Mouse (Mus musculus) frontal cortex, postnatal 25 days (tissue): ENCODE measurements around the gene Ctbp1.

Source experiments
- DNase-seq, 2 experiments: peaks; one replicate each; pipeline ENCODE4 v3.0.0; 2022; ENCODE audit warnings: low spot score in 2 of 2

Ctbp1 gene

DNA sequence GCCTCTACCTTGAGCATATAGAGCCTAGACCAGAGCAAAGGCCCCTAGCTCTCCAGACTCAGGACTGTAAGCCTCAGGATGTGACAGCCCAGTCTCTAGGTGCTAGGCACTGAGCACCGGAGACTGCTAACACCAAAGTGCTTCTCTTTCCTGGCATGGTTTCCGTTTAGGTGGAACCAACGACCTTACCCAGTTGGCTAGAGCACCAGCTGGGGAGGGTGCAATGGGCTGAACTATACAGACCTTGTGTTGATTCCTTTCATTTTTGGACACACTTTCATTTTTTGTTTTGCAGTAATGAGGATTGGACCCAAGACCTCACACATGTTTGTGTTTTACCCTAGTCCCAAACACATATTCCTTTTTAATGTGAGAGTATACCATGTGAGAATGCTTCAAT lies 64.3 kb downstream of the Ctbp1 start:
- no peak for DNase-seq

DNA sequence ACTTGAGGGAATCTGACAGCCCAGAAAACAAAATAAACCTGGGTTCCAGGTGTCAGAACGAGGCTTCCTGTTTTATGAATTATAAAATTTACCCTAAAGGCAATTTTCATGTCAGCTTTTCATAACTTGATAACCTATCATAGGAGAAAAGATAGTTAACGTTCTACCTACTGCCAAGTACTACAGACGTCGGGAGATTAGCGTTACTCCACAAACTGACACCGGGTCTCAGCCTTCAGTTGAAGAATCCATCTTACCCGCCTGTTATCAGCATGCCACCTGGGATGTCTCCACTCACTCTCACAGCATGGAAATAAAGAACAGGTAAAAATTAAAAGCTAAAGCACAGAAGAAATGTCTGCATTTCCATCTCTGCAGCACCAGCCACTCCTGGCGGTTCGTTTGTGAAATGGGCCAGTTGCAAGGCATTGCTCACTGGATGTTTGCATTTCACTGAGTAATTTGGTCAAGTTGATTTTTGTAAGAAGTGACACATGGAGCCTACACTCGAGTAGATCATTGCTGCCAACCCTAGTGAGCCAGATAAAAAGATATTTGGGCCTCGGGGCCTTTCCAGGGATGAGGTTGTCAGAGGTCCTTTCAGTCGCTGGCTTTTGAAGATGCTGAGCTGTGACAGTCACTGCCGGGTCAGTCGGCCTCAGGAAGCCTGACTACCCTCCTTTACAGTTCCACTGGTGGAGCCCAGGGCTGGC lies 66.1 kb downstream of the Ctbp1 start:
- no peak for DNase-seq

DNA sequence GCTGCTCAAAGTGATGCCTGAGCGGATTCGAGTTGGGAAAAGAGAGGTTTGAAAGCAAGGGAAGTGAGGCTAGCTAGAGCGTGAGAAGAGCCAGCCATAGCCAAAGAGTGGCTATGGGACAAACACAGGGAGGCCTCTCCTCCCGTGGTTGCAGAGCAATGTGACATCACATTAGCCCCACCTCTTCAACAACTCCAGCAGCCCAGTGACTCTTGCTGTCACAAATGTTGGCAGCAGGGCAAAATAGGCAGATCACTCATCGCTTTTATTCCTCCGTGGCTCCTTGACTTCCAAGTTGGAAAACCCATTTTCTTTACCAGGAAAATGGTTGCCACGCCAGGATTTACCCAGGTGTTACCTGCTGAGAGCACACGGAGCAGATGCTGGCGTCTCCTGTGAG lies 67.7 kb downstream of the Ctbp1 start:
- no peak for DNase-seq

DNA sequence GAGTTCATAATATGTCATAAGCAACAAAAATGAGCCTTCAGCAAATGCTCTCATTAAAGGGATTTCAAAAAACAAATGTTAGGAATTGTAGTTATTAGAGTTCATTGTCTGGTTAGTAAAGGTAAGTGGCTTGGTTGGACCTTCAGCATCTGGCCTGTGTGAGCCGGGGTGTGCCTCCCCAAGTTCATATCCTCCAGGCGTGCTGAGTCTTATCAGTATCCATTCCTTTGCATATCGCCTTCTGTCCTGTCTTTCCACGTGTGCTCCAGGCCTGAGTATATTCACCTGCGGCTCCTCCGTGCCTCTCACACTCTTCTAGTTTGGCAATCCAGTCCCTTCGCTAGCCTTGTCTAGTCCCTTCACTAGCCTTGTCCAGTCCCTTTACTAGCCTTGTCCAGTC lies 68.5 kb downstream of the Ctbp1 start:
- no peak for DNase-seq

DNA sequence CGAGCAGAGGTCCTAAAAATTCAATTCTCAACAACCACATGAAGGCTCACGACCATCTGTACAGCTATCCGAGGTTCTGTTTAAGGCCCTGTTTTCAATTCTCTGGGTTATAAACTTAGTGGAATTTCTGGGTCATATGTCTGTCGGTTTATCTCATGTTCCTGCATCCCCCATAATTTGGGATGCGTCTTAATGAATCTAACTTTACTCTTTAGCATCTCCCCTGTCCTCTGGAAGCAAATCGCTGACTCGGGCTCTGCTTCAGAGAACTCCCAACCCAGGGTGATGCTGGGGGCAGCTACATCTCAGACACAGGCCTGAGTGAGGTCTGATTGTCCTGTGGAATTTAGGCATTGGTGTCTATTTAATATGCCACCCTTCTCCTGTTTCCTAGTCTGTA lies 70.5 kb downstream of the Ctbp1 start:
- no peak for DNase-seq

DNA sequence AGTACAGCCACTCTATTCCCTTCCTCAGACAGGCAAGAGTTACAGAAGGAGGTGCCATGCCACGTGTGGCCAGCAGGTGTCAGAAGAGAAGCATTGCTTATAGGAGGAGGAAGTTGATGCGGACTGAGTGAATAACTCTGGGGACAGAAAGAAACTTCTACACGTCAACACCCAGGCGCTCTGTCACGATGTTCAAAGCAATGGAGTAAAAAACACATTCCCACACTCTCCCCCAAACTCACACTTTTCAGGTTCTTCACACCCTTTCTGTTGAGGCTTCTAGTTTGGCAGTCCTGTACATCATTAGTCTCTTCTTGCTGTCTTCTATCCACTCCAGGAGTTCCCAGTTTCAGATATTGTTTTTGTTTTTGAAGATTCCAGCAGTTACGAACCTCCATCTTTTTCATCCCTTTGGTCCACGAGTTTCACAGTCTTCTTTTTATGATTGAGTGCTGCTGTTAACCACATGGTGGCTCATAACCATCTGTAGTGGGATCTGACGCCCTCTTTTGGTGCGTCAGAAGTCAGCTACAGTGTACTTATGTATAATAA lies 71.0 kb downstream of the Ctbp1 start:
- DNase-seq: peak; percentile 62 to 77

DNA sequence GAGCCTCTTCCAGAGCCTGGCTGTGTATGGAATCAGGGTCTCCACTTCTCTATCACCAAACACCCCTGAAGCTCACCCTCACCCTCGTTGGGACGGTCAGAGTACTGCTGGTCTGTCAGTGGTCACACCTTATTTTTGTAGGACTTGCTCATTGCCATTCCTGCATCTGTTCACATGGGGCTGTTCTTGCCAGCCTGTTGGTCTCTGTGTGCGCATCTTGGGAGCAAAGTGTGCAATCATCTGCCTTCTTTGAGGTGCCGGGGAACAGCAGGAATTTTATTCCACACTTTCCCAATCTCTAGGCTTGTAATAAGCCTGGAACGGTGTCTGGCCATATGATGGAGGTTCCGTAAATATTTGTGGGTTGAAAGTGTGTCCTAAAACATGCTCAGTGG lies 71.6 kb downstream of the Ctbp1 start:
- no peak for DNase-seq

DNA sequence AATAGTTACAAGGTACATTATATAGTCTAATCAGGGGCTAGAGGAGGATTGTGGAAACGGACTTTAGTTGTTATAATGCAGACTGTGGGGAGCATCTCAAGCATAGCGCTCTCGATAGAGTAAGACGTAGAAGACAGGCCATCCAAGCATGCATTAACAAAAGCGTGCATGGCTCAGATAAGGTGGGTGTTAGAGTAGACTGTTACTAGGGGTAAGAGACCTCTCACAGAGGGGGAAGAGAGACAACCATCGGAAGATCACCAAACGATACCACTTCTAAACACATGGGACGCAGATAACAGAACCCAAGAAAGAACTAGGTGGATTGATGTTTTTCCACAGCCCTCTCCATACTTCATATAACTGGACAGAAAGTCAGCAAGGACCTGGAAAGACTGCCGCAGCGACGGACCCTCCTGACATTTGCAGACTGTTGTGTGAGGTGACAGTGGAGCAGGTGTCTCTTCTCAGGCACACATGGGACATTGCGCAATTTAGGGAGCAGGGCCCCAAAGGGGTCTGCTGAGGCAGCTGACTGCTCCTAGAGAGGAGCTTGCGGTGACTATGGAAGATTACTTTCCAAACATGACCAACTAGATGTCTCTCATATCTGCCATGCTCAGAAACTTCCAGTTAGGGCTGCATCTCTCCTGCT lies 72.2 kb downstream of the Ctbp1 start:
- no peak for DNase-seq

DNA sequence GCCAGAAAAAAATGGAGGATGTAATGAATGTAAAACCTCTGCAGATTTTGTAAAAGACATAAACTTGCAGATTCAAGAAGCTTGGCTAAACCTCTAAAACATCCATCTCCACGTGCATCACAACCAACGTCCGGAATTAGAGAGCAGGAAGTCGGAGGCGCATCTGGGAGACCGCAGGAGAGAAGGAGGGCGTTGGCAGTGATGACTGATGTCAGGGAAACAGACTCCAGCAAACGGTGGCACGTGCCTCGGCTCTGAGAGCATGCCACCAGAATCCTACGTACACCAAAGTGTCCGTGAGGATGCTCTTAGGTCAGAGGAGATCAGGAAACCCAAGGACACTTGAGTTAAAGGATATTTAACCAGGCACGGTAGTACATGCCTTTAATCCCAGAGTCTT lies 73.1 kb downstream of the Ctbp1 start:
- no peak for DNase-seq

DNA sequence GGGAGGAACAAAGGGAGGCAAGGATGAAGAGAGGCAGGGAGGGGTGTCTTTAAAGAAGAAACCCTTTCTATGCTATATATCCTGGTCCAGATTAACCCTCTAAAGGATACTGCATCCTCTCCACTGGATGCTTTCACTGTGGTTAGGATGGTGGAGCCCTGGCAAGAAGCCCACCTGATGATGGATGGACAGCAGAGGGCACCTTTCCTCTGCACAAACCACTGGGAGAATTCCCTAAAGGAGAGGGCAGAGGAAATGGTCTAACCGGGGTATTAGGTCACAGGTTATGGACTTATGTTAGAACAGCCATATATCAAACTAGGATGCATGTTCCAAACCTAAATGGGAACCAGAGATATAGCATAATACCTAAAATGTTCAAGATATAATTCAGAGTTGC lies 74.7 kb downstream of the Ctbp1 start:
- DNase-seq: no peak
